Mouse (Mus musculus) liver, embryonic 14.5 days (tissue): ENCODE measurements at regions not wholly inside any gene's neighbourhood (a gene's known extent, or its start where the extent isn't known, plus 50 kb on each side); places are given as distances from the start of the nearest gene placed in this dataset.

Experiments
- CTCF ChIP-seq: IDR thresholded peaks from 2 replicates; pipeline ENCODE4 v1.5.1; 2016; ENCODE audit warnings: antibody characterized with exemption, low read depth, control low read depth
- EP300 ChIP-seq: IDR thresholded peaks from 2 replicates; pipeline ENCODE4 v1.6.1; 2016; ENCODE audit warnings: antibody characterized with exemption, low read depth

DNA sequence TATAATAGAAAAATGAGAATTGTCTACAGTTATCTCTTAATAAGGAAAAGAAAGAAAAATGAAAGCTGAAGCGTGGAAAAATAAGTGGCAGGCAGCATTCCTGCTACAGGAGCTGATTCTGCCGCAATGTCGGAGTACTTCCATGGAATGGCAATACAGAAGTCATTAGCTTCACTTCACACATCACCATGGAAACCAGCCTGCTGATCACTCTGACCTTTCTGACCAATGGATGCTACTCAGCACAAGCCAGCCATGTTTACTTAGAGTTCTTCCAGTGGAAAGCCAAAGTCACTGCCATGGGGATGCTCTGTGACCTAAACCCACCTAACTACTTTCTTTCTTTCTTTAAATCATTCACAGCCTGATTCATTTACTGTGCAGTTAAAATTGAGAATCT is 71.6 kb upstream of the Slc35b3 start:
- TF ChIP-seq CTCF = no peak
- TF ChIP-seq EP300 = no peak
